Mouse (Mus musculus): Measurements from ENCODE around the gene Cdon. TPM values are rescaled to one million over a fixed set of nuclear protein-coding genes. Genes with fewer than 3 reads are reported as not detected.

The Cdon gene
- total and polyA plus RNA-seq, 3 experiments: 1.0 to 1.5 TPM; not detected in 1

DNA sequence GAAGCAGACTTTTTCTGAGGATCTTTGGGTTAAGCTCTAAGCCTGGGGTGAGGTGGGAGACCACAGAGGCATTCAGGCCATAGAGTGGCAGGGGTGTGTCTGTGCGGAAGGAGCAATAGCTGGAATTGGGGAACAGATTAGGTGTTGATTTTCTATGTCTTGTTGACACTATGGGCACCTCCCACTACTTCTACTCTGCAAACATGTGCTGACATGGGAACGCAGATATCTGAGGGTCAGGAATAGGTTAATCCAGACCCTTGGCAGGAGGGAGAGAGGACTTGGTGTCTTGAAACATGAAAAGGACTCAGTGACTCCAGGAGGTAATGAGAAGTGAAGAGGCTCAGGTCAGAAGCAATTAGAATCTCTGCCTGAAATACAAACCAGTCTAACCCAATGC is 43.0 kb upstream of the Cdon start:
- Histone ChIP-seq H3K9ac (ENCODE audit: control insufficient read depth, low read depth, low read length, poor library complexity, severe bottlenecking) (no peak overlapping the region), H3K36me3 (ENCODE audit: control insufficient read depth in 1 of 2, insufficient read depth in 2 of 2, low read length in 2 of 2) (no peaks in the 10 kb centered on the region), H3K27ac (ENCODE audit: control insufficient read depth, low read depth, low read length) (no peak overlapping the region), H3K4me3 (ENCODE audit: control insufficient read depth in 1 of 2, insufficient read depth in 1 of 2, low read depth in 2 of 2, low read length in 2 of 2) (no peak overlapping the region), H3K79me2 (ENCODE audit: control insufficient read depth, insufficient read depth, low read length, poor library complexity) (no peaks in the 10 kb centered on the region), H3K9me3 (replicated peaks; ENCODE audit: insufficient read depth, low read length) (no peaks in the 10 kb centered on the region), H3K27me3 (ENCODE audit: control insufficient read depth in 1 of 2, insufficient read depth in 2 of 2, low read length in 2 of 2) (0 out of 4 replicates have a peak, but pooled peaks cover 0 to 1% of the 10 kb centered on the region in 2 experiments), H3K4me1 (ENCODE audit: control insufficient read depth in 1 of 2, insufficient read depth in 2 of 2, low read length in 2 of 2) (no peaks in the 10 kb centered on the region)
- TF ChIP-seq RCOR1 (IDR thresholded peaks at IDR 0.05; ENCODE audit: low read depth, low read length) (no peak), CHD1 (IDR thresholded peaks at IDR 0.05; ENCODE audit: low read depth, low read length) (no peak), MEF2A (IDR thresholded peaks at IDR 0.05; ENCODE audit: extremely low read depth, insufficient replicate concordance, low read depth, low read length, poor library complexity, severe bottlenecking) (no peak), ELF1 (IDR thresholded peaks at IDR 0.05; ENCODE audit: low read depth, low read length) (no peak), TCF12 (IDR thresholded peaks at IDR 0.05; ENCODE audit: low read depth, low read length) (no peak), KAT2A (conservative IDR thresholded peaks at IDR 0.05; ENCODE audit: low read depth, low read length) (no peak), RAD21 (IDR thresholded peaks at IDR 0.05; ENCODE audit: low read depth, low read length) (no peak), HCFC1 (IDR thresholded peaks at IDR 0.05; ENCODE audit: low read depth, low read length) (no peak), MAX (IDR thresholded peaks at IDR 0.05; ENCODE audit: low read length) (no peak), TBP (IDR thresholded peaks at IDR 0.05; ENCODE audit: low read depth, low read length) (no peak), E2F4 (IDR thresholded peaks at IDR 0.05; ENCODE audit: borderline replicate concordance, low read depth, low read length) (no peak), ZMIZ1 (IDR thresholded peaks at IDR 0.05; ENCODE audit: low read depth, low read length) (no peak), MYC (IDR thresholded peaks at IDR 0.05; ENCODE audit: low read depth, low read length) (no peak)
- no peak for DNase-seq (ENCODE audit: low read depth, low spot score)

DNA sequence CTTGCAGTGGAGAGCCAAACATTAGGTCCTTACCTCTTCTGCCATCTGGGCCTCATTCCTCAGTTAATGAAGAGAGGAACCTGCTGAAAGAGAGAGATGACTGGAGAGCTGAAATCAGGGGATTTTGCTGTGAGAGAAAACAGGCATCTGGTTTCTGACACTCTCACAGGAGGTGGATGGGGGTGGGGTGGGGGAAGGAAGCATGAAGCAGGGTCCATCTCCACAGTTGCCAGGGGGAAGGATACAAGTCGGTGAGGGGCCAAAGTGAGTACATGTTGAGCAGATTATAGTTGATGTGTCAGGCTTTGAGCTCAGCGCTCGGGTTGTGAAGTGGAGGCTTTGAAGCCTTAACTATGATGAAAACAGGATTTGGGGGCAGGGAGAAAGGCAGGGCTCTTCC is 41.9 kb upstream of the Cdon start:
- no peak overlapping the region for H3K9ac ChIP-seq (ENCODE audit: control insufficient read depth, low read depth, low read length, poor library complexity, severe bottlenecking)

More for the DNA sequence above, 41.9 kb upstream of the Cdon start:
- no peaks in the 10 kb centered on the region for H3K4me1 ChIP-seq (ENCODE audit: control insufficient read depth in 1 of 2, insufficient read depth in 2 of 2, low read length in 2 of 2)
- H3K79me2 ChIP-seq (ENCODE audit: control insufficient read depth, insufficient read depth, low read length, poor library complexity): no peaks in the 10 kb centered on the region
- H3K36me3 ChIP-seq (ENCODE audit: control insufficient read depth in 1 of 2, insufficient read depth in 2 of 2, low read length in 2 of 2): no peaks in the 10 kb centered on the region
- no peak overlapping the region for H3K4me3 ChIP-seq (ENCODE audit: control insufficient read depth in 1 of 2, insufficient read depth in 1 of 2, low read depth in 2 of 2, low read length in 2 of 2)
- TF ChIP-seq MEF2A (IDR thresholded peaks at IDR 0.05; ENCODE audit: extremely low read depth, insufficient replicate concordance, low read depth, low read length, poor library complexity, severe bottlenecking): no peak
- no peak for TF ChIP-seq MXI1 (IDR thresholded peaks at IDR 0.05; ENCODE audit: low read depth, low read length)
- TF ChIP-seq GABPA (IDR thresholded peaks at IDR 0.05; ENCODE audit: low read depth, low read length): no peak
- TF ChIP-seq USF1 (IDR thresholded peaks at IDR 0.05; ENCODE audit: low read depth, low read length): no peak
- TF ChIP-seq ZC3H11A (IDR thresholded peaks at IDR 0.05; ENCODE audit: low read depth, low read length): no peak
- TF ChIP-seq NRF1 (IDR thresholded peaks at IDR 0.05; ENCODE audit: insufficient read depth, low read depth, low read length, poor library complexity, severe bottlenecking): no peak
- no peak for TF ChIP-seq E2F4 (IDR thresholded peaks at IDR 0.05; ENCODE audit: borderline replicate concordance, low read depth, low read length)
- TF ChIP-seq ZNF384 (IDR thresholded peaks at IDR 0.05; ENCODE audit: low read depth, low read length): no peak
- TF ChIP-seq TAL1 (IDR thresholded peaks at IDR 0.05; ENCODE audit: low read length): no peak
- no peak for TF ChIP-seq CHD2 (IDR thresholded peaks at IDR 0.05; ENCODE audit: low read length)
- TF ChIP-seq RAD21 (IDR thresholded peaks at IDR 0.05; ENCODE audit: low read depth, low read length): no peak
- TF ChIP-seq SIN3A (IDR thresholded peaks at IDR 0.05; ENCODE audit: low read length): no peak
- H3K9me3 ChIP-seq (replicated peaks; ENCODE audit: insufficient read depth, low read length): no peaks in the 10 kb centered on the region
- H3K27me3 ChIP-seq (ENCODE audit: control insufficient read depth in 1 of 2, insufficient read depth in 2 of 2, low read length in 2 of 2): 0 out of 4 replicates have a peak, but pooled peaks cover 0 to 1% of the 10 kb centered on the region in 2 experiments
- no peak overlapping the region for H3K27ac ChIP-seq (ENCODE audit: control insufficient read depth, low read depth, low read length)
- DNase-seq (ENCODE audit: low read depth, low spot score): no peak
